Mouse (Mus musculus) stomach, adult 2 months (tissue): ENCODE results near the gene Bcl11a. TPM values are rescaled to one million over a fixed set of nuclear protein-coding genes. Genes with fewer than 3 reads are reported as not detected.

Source experiments
- polyA plus RNA-seq: library from polyadenylated mRNA; depleted of rRNA; stranded (reverse); fragments of >200 nt; gene quantifications from 2 replicates; pipeline ENCODE4 v1.2.3, GENCODE M21; 2012; rRNA removed

Bcl11a gene
- 1.2 and 1.4 TPM in 2 replicates for polyA plus RNA-seq

GRCm38 (mm10) chr11:24077795-24078705, at the start of gene Bcl11a:
Bcl11a (plus strand) TSS chr11:24078056.

GRCm38 (mm10) chr11:24074634-24075104, 3.2 kb upstream of the Bcl11a start, which contains the start of gene A830031A19Rik:
A830031A19Rik (minus strand) TSS chr11:24075054.

Other genes with a start within 250 kb of the Bcl11a start
- gene Papolg, start 182.8 kb upstream of the Bcl11a start, polyA plus RNA-seq, result 0.54 and 1.3 TPM in 2 replicates
- gene A830031A19Rik, start 3.0 kb upstream of the Bcl11a start, polyA plus RNA-seq, result not detected in 2 replicates